In the genomic region with DNA sequence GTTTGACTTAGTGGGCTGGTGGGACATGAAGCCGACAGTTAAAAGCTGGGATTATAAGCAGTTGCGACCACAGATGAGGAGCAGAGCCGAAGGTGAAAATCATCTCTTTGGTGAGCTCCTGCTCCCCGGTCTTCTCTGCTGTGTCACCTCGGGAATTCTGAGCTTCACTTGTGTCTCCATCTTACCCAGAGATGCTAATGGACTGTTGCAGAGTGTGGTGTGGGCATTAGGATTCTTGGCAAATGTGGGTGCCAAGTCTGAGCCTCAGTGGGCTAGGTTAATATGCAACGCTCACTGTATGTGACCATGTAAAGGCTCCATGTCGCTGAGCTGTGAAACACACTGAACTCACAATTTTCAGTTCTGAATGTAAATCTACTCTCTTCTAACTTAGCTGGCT, we compare ENCODE assay signal across 28 mouse cellular contexts.
"Had no signal": no experiment of that assay in that cellular context is flagged by ENCODE, and none has a peak within 500 bp of the region (broad histone marks: within the 10 kb centered on the region; RNA-seq: fewer than 3 reads in every experiment).

No protein-coding gene starts in this region.

- H3K4me3 ChIP-seq: embryonic facial prominence, embryonic 10.5 days; embryonic facial prominence, embryonic 12.5 days; embryonic facial prominence, embryonic 13.5 days; embryonic facial prominence, embryonic 15.5 days; erythroblast, embryonic 14.5 days; forebrain, embryonic 12.5 days; forebrain, embryonic 13.5 days; forebrain, embryonic 15.5 days; gastrocnemius, adult 2 months; heart, adult 2 months had no signal

- DNase-seq: cerebellum, adult 2 months; cerebellum, adult 8-10 months; cerebellum, adult 9-10 months; cerebellum, adult 9-11 months; cerebellum, postnatal 10 days; cerebellum, postnatal 14 days; cerebellum, postnatal 25 days; cerebellum, postnatal 36 days; embryo, embryonic 11 days; forebrain, postnatal 0 days; gastrocnemius, adult 2 months; gastrocnemius, postnatal 10 days; gastrocnemius, postnatal 14 days; gastrocnemius, postnatal 25 days; gastrocnemius, postnatal 36 days; heart, adult 18-20 months; heart, adult 2 months had no signal

- H3K9ac ChIP-seq: embryonic facial prominence, embryonic 12.5 days; embryonic facial prominence, embryonic 13.5 days; embryonic facial prominence, embryonic 15.5 days; forebrain, embryonic 12.5 days; forebrain, embryonic 13.5 days; forebrain, embryonic 15.5 days; forebrain, postnatal 0 days had no signal

- H3K36me3 ChIP-seq: embryonic facial prominence, embryonic 10.5 days; embryonic facial prominence, embryonic 12.5 days; embryonic facial prominence, embryonic 13.5 days; embryonic facial prominence, embryonic 15.5 days; forebrain, embryonic 12.5 days; forebrain, embryonic 15.5 days had no signal

- H3K4me2 ChIP-seq: embryonic facial prominence, embryonic 12.5 days; embryonic facial prominence, embryonic 13.5 days; embryonic facial prominence, embryonic 15.5 days; forebrain, embryonic 12.5 days; forebrain, embryonic 13.5 days; forebrain, embryonic 15.5 days; heart, embryonic 11.5 days had no signal

- H3K27ac ChIP-seq: embryonic facial prominence, embryonic 10.5 days; embryonic facial prominence, embryonic 12.5 days; embryonic facial prominence, embryonic 13.5 days; embryonic facial prominence, embryonic 15.5 days; forebrain, embryonic 12.5 days; forebrain, embryonic 13.5 days; forebrain, embryonic 15.5 days; gastrocnemius, adult 2 months; heart, adult 2 months had no signal

- H3K27me3 ChIP-seq: embryonic facial prominence, embryonic 12.5 days; embryonic facial prominence, embryonic 15.5 days; forebrain, embryonic 12.5 days; forebrain, embryonic 13.5 days; forebrain, embryonic 15.5 days had no signal

- H3K4me1 ChIP-seq: embryonic facial prominence, embryonic 12.5 days; embryonic facial prominence, embryonic 13.5 days; embryonic facial prominence, embryonic 15.5 days; forebrain, embryonic 12.5 days; forebrain, embryonic 13.5 days; forebrain, embryonic 15.5 days had no signal

- H3K9me3 ChIP-seq: embryonic facial prominence, embryonic 10.5 days; embryonic facial prominence, embryonic 12.5 days; embryonic facial prominence, embryonic 13.5 days; embryonic facial prominence, embryonic 15.5 days; forebrain, embryonic 12.5 days; forebrain, embryonic 13.5 days; forebrain, embryonic 15.5 days had no signal

- ATAC-seq: forebrain, embryonic 13.5 days; forebrain, embryonic 14.5 days; forebrain, embryonic 15.5 days; forebrain, embryonic 16.5 days; forebrain, postnatal 0 days had no signal
